Mouse (Mus musculus): ENCODE measurements around the gene 1700011L22Rik.
A peak's percentile ranks its signal among the peaks of the same experiment; 100 is the strongest.

The 1700011L22Rik gene

GRCm38 (mm10) chr8:79239996-79240395 lies 8.4 kb downstream of the 1700011L22Rik start:
- DNase-seq (ENCODE audit: extremely low spot score, low read depth, low spot score): no peak

- no peak for DNase-seq (ENCODE audit: extremely low spot score, low read depth, low spot score)
Measured at GRCm38 (mm10) chr8:79239320-79239719, 9.1 kb downstream of the 1700011L22Rik start.

GRCm38 (mm10) chr8:79229266-79229888 lies 19.0 kb downstream of the 1700011L22Rik start:
- DNase-seq (ENCODE audit: extremely low spot score, low read depth, low spot score): no peak

DNA sequence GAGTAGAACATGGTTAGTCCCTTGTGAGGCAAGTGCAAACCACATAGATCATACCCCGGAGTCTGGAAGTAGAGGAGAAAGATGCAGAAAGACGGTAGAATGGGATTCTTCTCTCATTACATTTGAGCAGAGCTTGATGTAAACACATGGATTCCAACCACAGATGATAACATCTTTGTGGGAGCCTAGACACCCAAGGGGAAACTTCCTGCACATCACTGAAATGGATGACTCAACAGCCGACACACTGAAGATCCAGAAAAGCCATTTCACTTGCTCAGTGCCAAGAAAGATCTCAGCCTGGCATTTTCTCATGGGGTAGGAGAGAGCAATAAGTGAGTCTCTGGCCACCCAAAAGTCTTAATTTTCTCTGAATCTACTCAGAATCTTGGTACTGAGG lies 20.5 kb downstream of the 1700011L22Rik start:
- no peak for DNase-seq (ENCODE audit: extremely low spot score, low read depth, low spot score)

DNA sequence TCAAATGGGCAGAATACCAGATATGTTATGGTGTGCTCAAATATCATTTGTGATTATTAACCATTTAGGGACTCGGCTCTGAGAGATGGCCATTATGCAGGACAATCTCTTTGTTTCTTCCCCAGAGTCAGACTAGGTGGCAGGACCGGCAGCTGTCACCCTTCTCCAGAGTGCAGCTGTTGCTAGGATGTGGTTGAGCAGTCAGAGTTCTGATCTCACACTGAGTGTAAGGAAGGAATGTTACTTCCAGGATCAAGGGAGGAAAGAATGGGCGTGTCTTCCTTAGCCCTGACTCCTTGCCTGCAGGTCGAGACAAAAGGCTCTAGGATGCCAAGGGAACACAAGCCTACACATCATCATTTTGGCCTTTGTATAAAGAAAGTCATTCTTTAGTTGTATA lies 21.2 kb downstream of the 1700011L22Rik start:
- no peak for DNase-seq (ENCODE audit: extremely low spot score, low read depth, low spot score)

GRCm38 (mm10) chr8:79226046-79226445 lies 22.3 kb downstream of the 1700011L22Rik start:
- DNase-seq (ENCODE audit: extremely low spot score, low read depth, low spot score): no peak

DNA sequence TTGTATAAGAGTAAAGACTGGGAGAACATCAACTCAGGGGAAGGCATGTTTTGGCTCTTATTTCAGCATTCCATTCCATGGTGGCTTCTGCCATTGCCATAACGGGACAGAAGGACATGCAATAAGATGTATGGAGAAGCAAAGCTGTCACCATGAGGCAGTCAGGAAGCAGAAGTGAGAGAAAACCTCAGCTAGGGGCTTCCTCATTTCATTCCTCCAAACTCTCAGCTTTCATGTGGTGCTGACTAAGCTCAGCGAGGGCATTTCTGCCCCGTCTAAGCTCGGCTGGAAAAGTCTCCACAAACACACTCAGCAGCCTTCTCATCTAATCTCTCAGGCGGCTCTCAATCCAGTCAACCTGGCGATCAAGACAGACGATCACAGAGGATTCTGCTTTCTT lies 22.8 kb downstream of the 1700011L22Rik start:
- DNase-seq (ENCODE audit: extremely low spot score, low read depth, low spot score): no peak

DNA sequence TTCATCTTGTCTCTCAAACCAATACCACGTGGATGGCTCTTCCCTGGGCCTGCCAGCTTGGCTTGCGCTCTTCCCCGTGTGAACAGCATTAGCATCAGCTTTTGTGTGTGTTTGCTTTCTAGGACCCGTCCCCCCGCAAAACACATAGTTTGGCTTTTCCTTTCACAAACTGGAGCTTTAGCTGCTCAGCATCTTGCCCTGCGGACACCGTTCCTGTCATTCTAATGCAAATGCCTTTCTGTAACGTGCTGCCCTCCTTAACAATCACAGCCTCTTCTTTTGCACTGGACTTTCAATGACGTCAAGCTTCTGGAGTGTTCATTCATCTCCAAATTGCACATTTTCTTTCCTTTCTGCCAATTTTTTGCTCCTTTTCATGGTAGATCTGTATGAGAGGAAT lies 24.0 kb downstream of the 1700011L22Rik start:
- DNase-seq (ENCODE audit: extremely low spot score, low read depth, low spot score): no peak

GRCm38 (mm10) chr8:79222752-79223141 lies 25.6 kb downstream of the 1700011L22Rik start:
- no peak for DNase-seq (ENCODE audit: extremely low spot score, low read depth, low spot score)

- DNase-seq (ENCODE audit: extremely low spot score, low read depth, low spot score): no peak
Measured at GRCm38 (mm10) chr8:79222106-79222751, 26.1 kb downstream of the 1700011L22Rik start.

DNA sequence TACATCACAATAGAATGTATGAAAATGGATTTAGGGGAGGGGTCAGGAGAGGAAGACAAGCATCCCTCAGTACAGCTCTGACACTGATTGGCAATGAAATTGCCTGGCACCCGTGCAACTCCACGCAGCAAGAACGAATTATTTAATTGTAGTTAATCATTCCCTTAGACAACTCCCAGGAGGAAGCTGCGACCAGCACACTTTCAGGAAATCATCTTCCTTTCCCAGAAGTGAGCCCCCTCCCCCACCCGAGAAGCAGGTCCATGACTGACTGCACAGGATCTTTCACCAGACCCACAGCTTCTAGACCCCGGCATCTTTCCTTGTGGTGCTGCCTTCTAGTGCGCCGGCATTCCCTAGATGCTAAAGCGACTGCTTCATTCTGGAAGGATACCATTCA lies 36.7 kb downstream of the 1700011L22Rik start:
- DNase-seq (ENCODE audit: extremely low spot score, low read depth, low spot score): no peak

- peak; percentile 57 for DNase-seq (ENCODE audit: extremely low spot score, low read depth, low spot score)
Measured at GRCm38 (mm10) chr8:79209641-79210358, 38.6 kb downstream of the 1700011L22Rik start.

DNA sequence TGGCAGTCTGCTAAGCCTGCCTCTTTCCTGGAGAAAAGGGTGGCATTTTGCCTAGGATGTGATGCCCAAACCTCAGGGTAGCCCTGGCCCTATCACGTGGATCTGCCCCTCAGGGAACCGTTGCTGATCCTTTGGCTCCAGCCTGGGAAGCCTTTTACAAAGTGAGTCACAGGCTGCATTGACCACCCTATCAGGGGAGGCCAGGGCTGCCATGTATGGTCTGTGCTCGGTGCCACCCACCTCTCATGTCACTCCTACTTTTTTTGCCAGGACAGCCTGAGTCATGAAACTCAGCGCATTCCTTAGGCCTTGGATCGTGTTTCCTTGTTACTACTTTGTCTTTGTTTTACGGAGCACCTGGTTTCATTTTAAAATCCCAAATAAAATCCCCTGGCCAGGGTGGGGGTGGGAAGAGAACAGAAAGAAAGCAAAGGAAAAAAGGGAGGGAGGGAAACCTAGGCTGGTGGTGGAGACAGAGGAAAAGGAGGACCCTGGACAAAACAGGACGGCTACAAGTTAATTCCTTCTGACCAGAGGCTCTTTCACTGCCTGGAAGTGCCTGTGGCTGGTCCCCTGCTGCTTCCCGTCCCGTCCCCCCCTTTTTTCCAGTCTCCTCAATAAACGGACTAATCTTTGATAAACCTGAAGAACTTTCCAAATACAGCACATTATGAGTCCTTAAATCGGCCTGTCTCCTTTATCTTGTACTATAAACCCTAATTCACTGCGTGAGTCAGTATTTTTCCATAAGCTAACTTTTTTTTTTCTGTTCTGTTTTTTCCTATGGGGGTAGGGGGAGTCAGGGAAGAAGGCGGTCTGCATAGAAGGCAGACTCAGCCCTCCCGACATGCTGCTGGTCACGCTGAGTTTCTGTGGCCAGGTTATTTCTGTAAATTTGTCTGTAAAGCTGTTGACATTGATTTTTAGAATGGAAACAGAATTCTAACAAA lies 39.4 kb downstream of the 1700011L22Rik start:
- DNase-seq (ENCODE audit: extremely low spot score, low read depth, low spot score): peak; percentile 87

GRCm38 (mm10) chr8:79208181-79208580 lies 40.2 kb downstream of the 1700011L22Rik start:
- DNase-seq (ENCODE audit: extremely low spot score, low read depth, low spot score): no peak

DNA sequence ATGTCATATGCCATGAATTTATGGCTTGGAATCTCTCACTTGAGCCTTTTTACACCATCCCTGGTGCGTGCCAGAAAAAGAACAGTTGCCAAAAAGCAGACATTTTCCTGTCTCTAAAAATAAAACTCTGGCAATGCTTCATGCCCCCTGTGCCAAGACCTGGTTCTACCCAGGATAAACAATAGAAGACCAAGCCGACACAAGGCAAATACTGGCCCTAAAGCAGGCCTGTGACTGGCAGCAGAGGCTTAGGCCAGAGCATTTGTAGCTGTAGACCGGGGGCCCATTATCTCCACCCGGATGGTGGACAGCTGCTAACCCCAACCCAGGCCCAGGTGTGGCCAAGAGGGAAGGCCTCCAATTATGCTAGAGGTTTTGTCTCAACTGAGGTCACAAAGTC lies 41.5 kb downstream of the 1700011L22Rik start:
- no peak for DNase-seq (ENCODE audit: extremely low spot score, low read depth, low spot score)

DNA sequence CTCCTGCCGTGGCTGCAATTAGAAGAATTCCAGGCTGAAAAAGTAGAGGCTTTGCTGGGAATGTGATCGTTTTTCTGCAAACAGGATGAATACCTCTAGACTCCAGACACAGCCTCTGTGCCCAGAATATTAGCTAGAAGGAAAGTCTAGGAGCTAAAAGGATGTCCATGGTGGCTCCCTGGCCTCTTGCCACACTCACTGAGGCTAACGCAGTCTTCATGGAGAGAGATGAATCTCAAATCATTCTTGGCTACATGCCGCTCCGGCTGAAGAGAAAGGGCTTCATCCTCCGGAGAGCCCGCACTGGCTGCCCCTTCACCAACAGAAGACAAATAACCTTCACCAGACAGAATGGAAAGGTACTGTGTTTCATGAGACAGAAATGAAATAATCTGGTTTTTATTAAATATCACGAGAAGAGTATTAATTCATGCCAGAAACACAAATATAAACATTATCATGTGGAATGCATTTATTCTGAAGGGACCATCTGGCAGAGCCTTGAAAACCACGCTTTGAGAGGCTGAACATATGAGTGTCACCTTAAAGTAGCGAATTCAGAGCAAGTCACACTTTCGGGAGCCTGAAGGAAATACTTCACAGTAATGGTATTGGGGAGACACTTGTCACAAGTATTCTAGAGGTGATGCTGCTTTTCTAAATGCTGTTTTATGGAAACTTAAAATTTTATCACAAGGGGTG lies 46.8 kb downstream of the 1700011L22Rik start:
- DNase-seq (ENCODE audit: extremely low spot score, low read depth, low spot score): no peak

- no peak for DNase-seq (ENCODE audit: extremely low spot score, low read depth, low spot score)
Measured at GRCm38 (mm10) chr8:79198675-79199074, 49.7 kb downstream of the 1700011L22Rik start.

GRCm38 (mm10) chr8:79196481-79196880 lies 51.9 kb downstream of the 1700011L22Rik start:
- no peak for DNase-seq (ENCODE audit: extremely low spot score, low read depth, low spot score)

- no peak for DNase-seq (ENCODE audit: extremely low spot score, low read depth, low spot score)
Measured at GRCm38 (mm10) chr8:79190071-79190470, 58.3 kb downstream of the 1700011L22Rik start.

GRCm38 (mm10) chr8:79185488-79185887 lies 62.9 kb downstream of the 1700011L22Rik start:
- no peak for DNase-seq (ENCODE audit: extremely low spot score, low read depth, low spot score)
